Mouse (Mus musculus): ENCODE data around the gene Srcap. TPM values are rescaled to one million over a fixed set of nuclear protein-coding genes. Genes with fewer than 3 reads are reported as not detected.

Srcap gene
- polyA plus RNA-seq, 1 experiment from 2014 or later = 71.3 TPM

- Histone ChIP-seq H3K27ac (ENCODE audit: low read depth) (no peak overlapping the region), H3K4me2 (no peak overlapping the region), H3K27me3 (ENCODE audit: insufficient read depth, low read length) (no peaks in the 10 kb centered on the region), H3K9ac (no peak overlapping the region), H3K36me3 (ENCODE audit: insufficient read depth) (peaks cover 76% of the 10 kb centered on the region), H3K4me1 (ENCODE audit: insufficient read depth) (no peaks in the 10 kb centered on the region), H3K4me3 (ENCODE audit: low read depth, low read length) (no peak overlapping the region), H3K9me3 (ENCODE audit: low read depth, low read length) (no peaks in the 10 kb centered on the region)
- 87% methylated on average over 10 of the region's 10 CpGs for WGBS
- TF ChIP-seq CTCF (IDR thresholded peaks at IDR 0.05; ENCODE audit: low read depth) = no peak
- DNase-seq (no peak), ATAC-seq (ENCODE audit: insufficient read depth) (no peak)
Measured at GRCm38 (mm10) chr7:127604256-127604655, 92.5 kb downstream of the Srcap start.

GRCm38 (mm10) chr7:127607150-127607549 is 95.4 kb downstream of the Srcap start:
- TF ChIP-seq CTCF (IDR thresholded peaks at IDR 0.05; ENCODE audit: low read depth) = no peak
- H3K36me3 ChIP-seq (ENCODE audit: insufficient read depth) = peaks cover 76% of the 10 kb centered on the region
- 64% methylated on average over 6 of the region's 6 CpGs for WGBS
- no peak overlapping the region for H3K9ac ChIP-seq
- ATAC-seq (ENCODE audit: insufficient read depth) = no peak
- H3K4me2 ChIP-seq = no peak overlapping the region
- no peaks in the 10 kb centered on the region for H3K4me1 ChIP-seq (ENCODE audit: insufficient read depth)
- H3K4me3 ChIP-seq (ENCODE audit: low read depth, low read length) = no peak overlapping the region
- no peak for DNase-seq
- no peaks in the 10 kb centered on the region for H3K9me3 ChIP-seq (ENCODE audit: low read depth, low read length)
- H3K27me3 ChIP-seq (ENCODE audit: insufficient read depth, low read length) = no peaks in the 10 kb centered on the region
- no peak overlapping the region for H3K27ac ChIP-seq (ENCODE audit: low read depth)

Small RNA genes within 50 kb of the gene (microRNA-seq; reads per million reads assigned to microRNA genes)
- gene Gm47278 (ENCODE audit: borderline number of aligned reads) (not detected), gene Mir7060 (ENCODE audit: borderline number of aligned reads) (not detected)

Other genes with a start within 250 kb of the Srcap start
- 85.3 and 90.4 TPM in 2 replicates for gene Sephs2, start 237.9 kb upstream of the Srcap start, polyA plus RNA-seq (2014; fragmentation: Nextera tagmentation; extraction: Ambion mirVana)
- gene Itgal, start 215.7 kb upstream of the Srcap start, polyA plus RNA-seq (2014; fragmentation: Nextera tagmentation; extraction: Ambion mirVana) = 1.0 and 1.6 TPM in 2 replicates
- 4.7 and 6.5 TPM in 2 replicates for gene Zfp768, start 166.4 kb upstream of the Srcap start, polyA plus RNA-seq (2014; fragmentation: Nextera tagmentation; extraction: Ambion mirVana)
- gene Zfp747, start 135.9 kb upstream of the Srcap start, polyA plus RNA-seq (2014; fragmentation: Nextera tagmentation; extraction: Ambion mirVana) = 6.7 and 8.5 TPM in 2 replicates
- gene 9130019O22Rik, start 124.8 kb upstream of the Srcap start, polyA plus RNA-seq (2014; fragmentation: Nextera tagmentation; extraction: Ambion mirVana) = 5.6 and 6.8 TPM in 2 replicates
- gene E430018J23Rik, start 118.4 kb upstream of the Srcap start, polyA plus RNA-seq (2014; fragmentation: Nextera tagmentation; extraction: Ambion mirVana) = 4.9 and 7.1 TPM in 2 replicates
- gene Zfp764, start 105.2 kb upstream of the Srcap start, polyA plus RNA-seq (2014; fragmentation: Nextera tagmentation; extraction: Ambion mirVana) = 9.3 and 10.4 TPM in 2 replicates
- gene Zfp688, start 89.9 kb upstream of the Srcap start, polyA plus RNA-seq (2014; fragmentation: Nextera tagmentation; extraction: Ambion mirVana) = 21.6 and 22.6 TPM in 2 replicates
- gene Zfp689, start 62.8 kb upstream of the Srcap start, polyA plus RNA-seq (2014; fragmentation: Nextera tagmentation; extraction: Ambion mirVana) = 9.6 and 9.8 TPM in 2 replicates
- gene Prr14, start 52.4 kb upstream of the Srcap start, polyA plus RNA-seq (2014; fragmentation: Nextera tagmentation; extraction: Ambion mirVana) = 44.3 TPM in 2 replicates
- 12.8 and 16.1 TPM in 2 replicates for gene Fbrs, start 32.8 kb upstream of the Srcap start, polyA plus RNA-seq (2014; fragmentation: Nextera tagmentation; extraction: Ambion mirVana)
- 19.6 and 20.5 TPM in 2 replicates for gene Gm42715, start 7.6 kb downstream of the Srcap start, polyA plus RNA-seq (2014; fragmentation: Nextera tagmentation; extraction: Ambion mirVana)
- 4.0 and 6.3 TPM in 2 replicates for gene Tmem265, start 49.4 kb downstream of the Srcap start, polyA plus RNA-seq (2014; fragmentation: Nextera tagmentation; extraction: Ambion mirVana)
- gene Phkg2, start 61.4 kb downstream of the Srcap start, polyA plus RNA-seq (2014; fragmentation: Nextera tagmentation; extraction: Ambion mirVana) = 31.3 and 39.3 TPM in 2 replicates
- gene Ccdc189, start 76.6 kb downstream of the Srcap start, polyA plus RNA-seq (2014; fragmentation: Nextera tagmentation; extraction: Ambion mirVana) = 8.6 and 9.1 TPM in 2 replicates
- 46.7 and 47.6 TPM in 2 replicates for gene Rnf40, start 76.8 kb downstream of the Srcap start, polyA plus RNA-seq (2014; fragmentation: Nextera tagmentation; extraction: Ambion mirVana)
- 14.2 and 16.9 TPM in 2 replicates for gene Zfp629, start 103.8 kb downstream of the Srcap start, polyA plus RNA-seq (2014; fragmentation: Nextera tagmentation; extraction: Ambion mirVana)
- 58.8 and 65.1 TPM in 2 replicates for gene Bcl7c, start 196.9 kb downstream of the Srcap start, polyA plus RNA-seq (2014; fragmentation: Nextera tagmentation; extraction: Ambion mirVana)
- gene Ctf1, start 200.8 kb downstream of the Srcap start, polyA plus RNA-seq (2014; fragmentation: Nextera tagmentation; extraction: Ambion mirVana) = 11.7 and 15.6 TPM in 2 replicates
- gene Ctf2, start 220.2 kb downstream of the Srcap start, polyA plus RNA-seq (2014; fragmentation: Nextera tagmentation; extraction: Ambion mirVana) = 0.38 TPM in 1 of 2 replicates, not detected in the other
- 5.3 and 5.6 TPM in 2 replicates for gene Fbxl19, start 232.6 kb downstream of the Srcap start, polyA plus RNA-seq (2014; fragmentation: Nextera tagmentation; extraction: Ambion mirVana)